Mouse (Mus musculus) ES-Bruce4 (cell line): ENCODE results near the gene Acin1.

Source experiments
- CTCF ChIP-seq: IDR thresholded peaks from one replicate; pipeline ENCODE4 v1.8.1; 2011; ENCODE audit warnings: low read depth, low read length
- EP300 ChIP-seq: IDR thresholded peaks from 2 replicates; pipeline ENCODE4 v1.6.1; 2011; ENCODE audit warnings: low read depth, low read length; ENCODE audit not compliant: insufficient read depth
- POLR2A ChIP-seq: IDR thresholded peaks from one replicate; pipeline ENCODE4 v1.8.1; 2011; ENCODE audit warnings: low read length; ENCODE audit not compliant: insufficient read depth

GRCm38 (mm10) chr14:54629797-54630196 lies 56.9 kb downstream of the Acin1 start:
- TF ChIP-seq POLR2A, result no peak
- no peak for TF ChIP-seq CTCF
- TF ChIP-seq EP300, result no peak
